Mouse (Mus musculus) lung, adult 2 months (tissue): ENCODE measurements around the gene Pacsin2. TPM values are rescaled to one million over a fixed set of nuclear protein-coding genes. Genes with fewer than 3 reads are reported as not detected.

Source experiments
- DNase-seq: peaks from one replicate; pipeline ENCODE4 v3.0.0; 2022
- H3K4me1 ChIP-seq: fragments of 200-500 bp; 2 replicates; pipeline ENCODE4 v1.6.1; 2011; ENCODE audit warnings: low read length; ENCODE audit not compliant: control insufficient read depth, insufficient read depth
- H3K4me3 ChIP-seq: fragments of 200-500 bp; replicated peaks from 2 replicates; pipeline ENCODE3; 2011; ENCODE audit warnings: low read depth, mild to moderate bottlenecking, control low read depth, low read length; ENCODE audit errors: extremely low read depth
- CTCF ChIP-seq: fragments of 200-500 bp; IDR thresholded peaks from 2 replicates; pipeline ENCODE4 v1.5.1; 2011; ENCODE audit warnings: mild to moderate bottlenecking, low read length, control low read depth; ENCODE audit not compliant: insufficient read depth
- POLR2A ChIP-seq: fragments of 200-500 bp; IDR thresholded peaks from 2 replicates; pipeline ENCODE4 v1.6.1; 2011; ENCODE audit warnings: low read depth, mild to moderate bottlenecking, control low read depth, low read length, borderline replicate concordance; ENCODE audit errors: extremely low read depth
- WGBS: fragments of 180-500 bp; shearing (Covaris S2); methylation state at CpG from one replicate; pipeline ENCODE4 v1.1.7; 2018; 5-methylcytosine and 5-hydroxymethylcytosine counted together
- polyA plus RNA-seq: library from polyadenylated mRNA; depleted of rRNA; stranded (reverse); fragments of >200 nt; gene quantifications from 2 replicates; pipeline ENCODE4 v1.2.3, GENCODE M21; 2012

Gene Pacsin2
- polyA plus RNA-seq, 1 experiment = 85.2 TPM

- TF ChIP-seq CTCF (no peak), POLR2A (no peak)
- 60% methylated on average over 6 of the region's 6 CpGs for WGBS
- Histone ChIP-seq H3K4me3 (no peak overlapping the region), H3K4me1 (peaks cover 51% of the 10 kb centered on the region)
- DNase-seq = no peak
Measured at GRCm38 (mm10) chr15:83444425-83444824, 20.0 kb downstream of the Pacsin2 start.

GRCm38 (mm10) chr15:83442495-83443037 is 21.8 kb downstream of the Pacsin2 start:
- TF ChIP-seq POLR2A = no peak
- TF ChIP-seq CTCF = no peak
- DNase-seq = no peak
- Histone ChIP-seq H3K4me3 (no peak overlapping the region), H3K4me1 (peaks cover 40% of the 10 kb centered on the region)
- WGBS = 62% methylated on average over 4 of the region's 4 CpGs

GRCm38 (mm10) chr15:83440726-83441125 is 23.7 kb downstream of the Pacsin2 start:
- TF ChIP-seq CTCF (no peak), POLR2A (no peak)
- DNase-seq = no peak
- no peak overlapping the region for H3K4me3 ChIP-seq
- H3K4me1 ChIP-seq = peaks cover 29% of the 10 kb centered on the region
- 52% methylated on average over 5 of the region's 5 CpGs for WGBS

- Histone ChIP-seq H3K4me1 (peaks cover 25% of the 10 kb centered on the region), H3K4me3 (no peak overlapping the region)
- DNase-seq = no peak
- no peak for TF ChIP-seq CTCF
- no peak for TF ChIP-seq POLR2A
- WGBS = 83% methylated on average over 9 of the region's 9 CpGs
Measured at GRCm38 (mm10) chr15:83436541-83436940, 27.9 kb downstream of the Pacsin2 start.

GRCm38 (mm10) chr15:83435324-83436090 is 28.9 kb downstream of the Pacsin2 start:
- 74% methylated on average over 8 of the region's 8 CpGs for WGBS
- H3K4me3 ChIP-seq = no peak overlapping the region
- peaks cover 25% of the 10 kb centered on the region for H3K4me1 ChIP-seq
- no peak for DNase-seq
- TF ChIP-seq POLR2A = no peak
- TF ChIP-seq CTCF = no peak

- peaks cover 26% of the 10 kb centered on the region for H3K4me1 ChIP-seq
- DNase-seq = no peak
- 63% methylated on average over 4 of the region's 4 CpGs for WGBS
- TF ChIP-seq POLR2A (no peak), CTCF (no peak)
- H3K4me3 ChIP-seq = no peak overlapping the region
Measured at GRCm38 (mm10) chr15:83434692-83435091, 29.7 kb downstream of the Pacsin2 start.

GRCm38 (mm10) chr15:83433344-83433743 is 31.1 kb downstream of the Pacsin2 start:
- no peak overlapping the region for H3K4me3 ChIP-seq
- H3K4me1 ChIP-seq = peaks cover 27% of the 10 kb centered on the region
- TF ChIP-seq CTCF = no peak
- no peak for TF ChIP-seq POLR2A
- 47% methylated on average over 2 of the region's 2 CpGs for WGBS
- no peak for DNase-seq

- TF ChIP-seq CTCF (no peak), POLR2A (peak; percentile 55; the same call in 1 of the 2 replicates)
- H3K4me1 ChIP-seq = peaks cover 31% of the 10 kb centered on the region
- WGBS = 28% methylated on average over 15 of the region's 15 CpGs
- peak; percentile 66 for DNase-seq
- H3K4me3 ChIP-seq = peak overlapping the region; percentile 27
Measured at GRCm38 (mm10) chr15:83432231-83433031, 32.0 kb downstream of the Pacsin2 start.

- 73% methylated on average over 14 of the region's 14 CpGs for WGBS
- peaks cover 37% of the 10 kb centered on the region for H3K4me1 ChIP-seq
- no peak for DNase-seq
- H3K4me3 ChIP-seq = no peak overlapping the region
- TF ChIP-seq CTCF = no peak
- TF ChIP-seq POLR2A = no peak
Measured at GRCm38 (mm10) chr15:83430986-83431763, 33.2 kb downstream of the Pacsin2 start.
